Mouse (Mus musculus) neural tube, embryonic 15.5 days (tissue): ENCODE measurements around the gene Gm20388. TPM values are rescaled to one million over a fixed set of nuclear protein-coding genes. Genes with fewer than 3 reads are reported as not detected.
"Not testable (repeated sequence)": the region's sequence is repeated elsewhere in the genome, so short reads cannot be mapped to it uniquely, and the experiment has no call there.

Experiments
- ATAC-seq: fragments of 200-750 bp; cut with Nextera tagmentation; 2 replicates; pipeline ENCODE4 v1.8.0; 2017; ENCODE audit warnings: mild to moderate bottlenecking, moderate TSS enrichment, moderate library complexity; ENCODE audit not compliant: low FRiP score
- H3K27ac ChIP-seq: fragments of 300-500 bp; sonication (generic); replicated peaks from 2 replicates; pipeline ENCODE4 v1.5.1; 2015; ENCODE audit warnings: mild to moderate bottlenecking, inconsistent platforms
- H3K27me3 ChIP-seq: fragments of 300-500 bp; sonication (generic); replicated peaks from 2 replicates; pipeline ENCODE4 v1.6.1; 2015; ENCODE audit warnings: inconsistent platforms
- H3K36me3 ChIP-seq: fragments of 300-500 bp; sonication (generic); 2 replicates; pipeline ENCODE4 v1.6.1; 2015; ENCODE audit warnings: inconsistent platforms
- H3K4me1 ChIP-seq: fragments of 300-500 bp; sonication (generic); 2 replicates; pipeline ENCODE4 v1.6.1; 2015; ENCODE audit warnings: inconsistent platforms
- H3K4me2 ChIP-seq: fragments of 300-500 bp; sonication (generic); 2 replicates; pipeline ENCODE4 v1.6.1; 2015; ENCODE audit warnings: inconsistent platforms, mild to moderate bottlenecking, moderate library complexity
- H3K4me3 ChIP-seq: fragments of 300-500 bp; sonication (generic); replicated peaks from 2 replicates; pipeline ENCODE4 v1.5.1; 2015; ENCODE audit warnings: mild to moderate bottlenecking, inconsistent platforms
- H3K9ac ChIP-seq: fragments of 300-500 bp; sonication (generic); replicated peaks from 2 replicates; pipeline ENCODE4 v1.6.1; 2015; ENCODE audit warnings: mild to moderate bottlenecking, inconsistent platforms
- H3K9me3 ChIP-seq: fragments of 300-500 bp; sonication (generic); replicated peaks from 2 replicates; pipeline ENCODE4 v1.6.1; 2016; ENCODE audit warnings: inconsistent platforms
- WGBS: fragments of 180-500 bp; shearing (Covaris S2); methylation state at CpG from one replicate; pipeline ENCODE4 v1.1.7; 2015; ENCODE audit warnings: mixed read lengths; 5-methylcytosine and 5-hydroxymethylcytosine counted together
- polyA plus RNA-seq: library from polyadenylated mRNA; unstranded; fragments of >200 nt; fragmentation: Nextera tagmentation; extraction: Ambion mirVana; gene quantifications from 2 replicates; pipeline ENCODE4 v1.2.1, GENCODE M21; 2015

Gm20388 gene
- polyA plus RNA-seq, 1 experiment from 2014 or later: not detected

- Histone ChIP-seq H3K9ac (no peak overlapping the region), H3K4me3 (no peak overlapping the region), H3K9me3 (no peaks in the 10 kb centered on the region), H3K4me2 (no peak overlapping the region), H3K27ac (no peak overlapping the region), H3K27me3 (no peaks in the 10 kb centered on the region), H3K36me3 (no peaks in the 10 kb centered on the region), H3K4me1 (peaks cover 52% of the 10 kb centered on the region)
- no peak for ATAC-seq
- WGBS: 61% methylated on average over 2 of the region's 2 CpGs
Observed at GRCm38 (mm10) chr8:123020084-123020483, 3109.4 kb downstream of the Gm20388 start.

DNA sequence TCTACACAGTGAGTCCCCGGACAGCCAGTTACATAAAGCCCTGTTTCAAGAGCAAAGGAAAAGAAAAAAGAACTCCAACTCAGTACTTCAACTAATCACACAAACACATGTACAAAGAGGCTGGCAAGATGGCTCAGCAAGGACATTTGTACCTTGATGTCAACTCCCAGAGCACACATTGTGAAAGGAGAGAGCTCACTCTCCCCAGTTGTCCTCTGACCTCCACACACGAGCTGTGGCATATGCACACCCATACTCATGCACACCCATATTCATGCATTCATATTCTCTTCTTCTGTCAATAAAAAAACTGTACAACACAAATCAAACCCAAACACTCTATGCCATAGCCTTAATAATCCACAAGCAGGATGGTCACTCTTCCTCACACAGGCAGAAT, 3110.2 kb downstream of the Gm20388 start:
- no peak overlapping the region for H3K9ac ChIP-seq
- H3K4me2 ChIP-seq: no peak overlapping the region
- no peaks in the 10 kb centered on the region for H3K36me3 ChIP-seq
- H3K4me1 ChIP-seq: peaks cover 52% of the 10 kb centered on the region
- H3K27ac ChIP-seq: 0 out of 2 replicates have a peak overlapping the region, but pooled peaks have one; percentile 9
- no peaks in the 10 kb centered on the region for H3K9me3 ChIP-seq
- no peak for ATAC-seq
- WGBS: 72% methylated on average over 2 of the region's 2 CpGs
- no peak overlapping the region for H3K4me3 ChIP-seq
- no peaks in the 10 kb centered on the region for H3K27me3 ChIP-seq

DNA sequence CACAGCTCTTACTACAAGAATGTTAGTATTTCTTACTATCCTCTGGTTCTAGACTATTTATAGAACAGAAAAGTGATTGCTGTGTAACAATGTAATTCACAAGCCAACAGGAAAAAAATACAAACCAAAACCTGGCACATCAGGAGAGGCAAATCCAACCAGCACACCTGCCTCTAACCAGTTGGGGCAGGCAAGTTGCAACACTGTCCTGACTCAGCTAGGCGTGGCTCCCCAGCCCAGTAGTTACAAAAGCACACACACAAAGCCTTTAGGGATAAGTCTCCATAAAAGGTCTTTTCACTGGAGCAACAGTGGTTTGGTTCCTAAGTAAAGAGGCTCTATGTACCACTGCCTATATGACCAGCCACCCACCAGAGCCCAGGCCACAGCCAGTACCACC, 3110.6 kb downstream of the Gm20388 start:
- 75% methylated on average over 1 of the region's 1 CpGs for WGBS
- no peak for ATAC-seq

DNA sequence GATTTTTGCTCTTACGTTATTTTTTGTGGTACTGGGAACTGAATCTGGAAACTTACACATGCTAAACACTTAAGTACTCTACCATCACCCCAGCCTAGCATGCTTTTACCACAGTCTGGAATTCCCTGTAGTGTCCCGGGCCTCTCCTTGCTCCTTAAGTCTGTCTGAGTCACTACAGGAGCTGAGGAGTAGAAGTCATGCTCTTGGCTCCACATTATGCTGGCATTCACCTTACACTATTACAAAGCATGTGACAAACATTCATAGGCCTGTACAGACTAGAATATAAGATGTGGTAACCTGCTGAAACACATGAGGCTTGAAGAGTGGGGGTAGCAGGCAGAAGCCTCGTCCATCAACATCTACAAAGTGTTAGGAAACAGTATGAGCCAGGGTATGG, 3112.1 kb downstream of the Gm20388 start:
- no peaks in the 10 kb centered on the region for H3K9me3 ChIP-seq
- H3K4me1 ChIP-seq: peaks cover 41% of the 10 kb centered on the region
- WGBS: 79% methylated on average over 3 of the region's 3 CpGs
- no peak for ATAC-seq
- no peak overlapping the region for H3K9ac ChIP-seq
- H3K27me3 ChIP-seq: no peaks in the 10 kb centered on the region
- no peak overlapping the region for H3K27ac ChIP-seq
- no peaks in the 10 kb centered on the region for H3K36me3 ChIP-seq
- H3K4me3 ChIP-seq: no peak overlapping the region
- H3K4me2 ChIP-seq: no peak overlapping the region

More for the DNA sequence above, 3110.6 kb downstream of the Gm20388 start:
- no peaks in the 10 kb centered on the region for H3K9me3 ChIP-seq
- no peaks in the 10 kb centered on the region for H3K27me3 ChIP-seq
- no peak overlapping the region for H3K4me2 ChIP-seq
- H3K9ac ChIP-seq: no peak overlapping the region
- H3K27ac ChIP-seq: no peak overlapping the region
- H3K36me3 ChIP-seq: no peaks in the 10 kb centered on the region
- H3K4me1 ChIP-seq: peaks cover 54% of the 10 kb centered on the region
- H3K4me3 ChIP-seq: no peak overlapping the region

GRCm38 (mm10) chr8:123024226-123024625, 3113.6 kb downstream of the Gm20388 start:
- Histone ChIP-seq H3K27ac (no peak overlapping the region), H3K36me3 (no peaks in the 10 kb centered on the region), H3K4me2 (no peak overlapping the region), H3K4me3 (no peak overlapping the region), H3K27me3 (no peaks in the 10 kb centered on the region), H3K9ac (no peak overlapping the region), H3K4me1 (peaks cover 28% of the 10 kb centered on the region), H3K9me3 (no peaks in the 10 kb centered on the region)
- ATAC-seq: no peak
- WGBS: 95% methylated on average over 2 of the region's 2 CpGs

- H3K27ac ChIP-seq: no peak overlapping the region
- ATAC-seq: no peak
- no peaks in the 10 kb centered on the region for H3K36me3 ChIP-seq
- no peak overlapping the region for H3K4me3 ChIP-seq
- H3K4me1 ChIP-seq: peaks cover 15% of the 10 kb centered on the region
- H3K27me3 ChIP-seq: no peaks in the 10 kb centered on the region
- H3K9ac ChIP-seq: no peak overlapping the region
- 80% methylated on average over 3 of the region's 3 CpGs for WGBS
- H3K4me2 ChIP-seq: no peak overlapping the region
- no peaks in the 10 kb centered on the region for H3K9me3 ChIP-seq
Observed at GRCm38 (mm10) chr8:123025951-123026351, 3115.3 kb downstream of the Gm20388 start.

GRCm38 (mm10) chr8:123027786-123028185, 3117.1 kb downstream of the Gm20388 start:
- no peak overlapping the region for H3K27ac ChIP-seq
- no peaks in the 10 kb centered on the region for H3K9me3 ChIP-seq
- no peak overlapping the region for H3K4me3 ChIP-seq
- H3K4me2 ChIP-seq: no peak overlapping the region
- no peak overlapping the region for H3K9ac ChIP-seq
- 93% methylated on average over 8 of the region's 8 CpGs for WGBS
- H3K36me3 ChIP-seq: no peaks in the 10 kb centered on the region
- H3K4me1 ChIP-seq: 0 out of 2 replicates have a peak, but pooled peaks cover 13% of the 10 kb centered on the region
- no peak for ATAC-seq
- H3K27me3 ChIP-seq: no peaks in the 10 kb centered on the region

DNA sequence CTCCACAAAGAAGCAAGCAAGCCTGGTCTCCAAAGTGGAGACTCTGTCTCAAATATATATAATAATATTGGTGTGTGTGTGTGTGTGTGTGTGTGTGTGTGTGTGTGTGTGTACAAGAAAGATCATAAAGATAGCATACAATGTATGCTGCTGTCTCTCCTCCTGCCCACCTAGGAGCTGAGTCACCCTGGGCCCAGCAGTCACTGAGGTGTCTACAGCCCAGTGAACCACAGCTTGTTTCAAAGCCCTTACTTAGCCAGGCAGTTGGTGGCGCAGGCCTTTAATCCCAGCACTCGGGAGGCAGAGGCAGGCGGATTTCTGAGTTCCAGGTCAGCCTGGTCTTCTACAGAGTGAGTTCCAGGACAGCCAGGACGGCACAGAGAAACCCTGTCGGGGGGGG, 3119.4 kb downstream of the Gm20388 start:
- 81% methylated on average over 5 of the region's 5 CpGs for WGBS
- ATAC-seq, H3K36me3 ChIP-seq, H3K4me3 ChIP-seq, H3K4me2 ChIP-seq, H3K9me3 ChIP-seq, H3K9ac ChIP-seq, H3K27ac ChIP-seq, H3K27me3 ChIP-seq: not testable (repeated sequence)
- peaks cover 25% of the 10 kb centered on the region for H3K4me1 ChIP-seq

- Histone ChIP-seq H3K27me3 (no peaks in the 10 kb centered on the region), H3K36me3 (no peaks in the 10 kb centered on the region), H3K27ac (no peak overlapping the region), H3K9me3 (no peaks in the 10 kb centered on the region), H3K4me2 (no peak overlapping the region), H3K9ac (no peak overlapping the region), H3K4me3 (no peak overlapping the region), H3K4me1 (peaks cover 25% of the 10 kb centered on the region)
- 90% methylated on average over 7 of the region's 7 CpGs for WGBS
- no peak for ATAC-seq
Observed at GRCm38 (mm10) chr8:123031321-123031978, 3120.8 kb downstream of the Gm20388 start.

- no peak for ATAC-seq
- H3K27me3 ChIP-seq: no peaks in the 10 kb centered on the region
Observed at GRCm38 (mm10) chr8:123032730-123033129, 3122.1 kb downstream of the Gm20388 start.

GRCm38 (mm10) chr8:123033431-123033830, 3122.8 kb downstream of the Gm20388 start:
- Histone ChIP-seq H3K4me2 (no peak overlapping the region), H3K27me3 (no peaks in the 10 kb centered on the region), H3K9ac (no peak overlapping the region), H3K36me3 (no peaks in the 10 kb centered on the region), H3K4me1 (peaks cover 34% of the 10 kb centered on the region), H3K9me3 (no peaks in the 10 kb centered on the region), H3K27ac (no peak overlapping the region), H3K4me3 (no peak overlapping the region)
- ATAC-seq: no peak

More at GRCm38 (mm10) chr8:123032730-123033129, 3122.1 kb downstream of the Gm20388 start:
- Histone ChIP-seq H3K4me3 (no peak overlapping the region), H3K4me1 (peaks cover 30% of the 10 kb centered on the region), H3K9ac (no peak overlapping the region), H3K27ac (no peak overlapping the region), H3K9me3 (no peaks in the 10 kb centered on the region), H3K36me3 (no peaks in the 10 kb centered on the region), H3K4me2 (no peak overlapping the region)

DNA sequence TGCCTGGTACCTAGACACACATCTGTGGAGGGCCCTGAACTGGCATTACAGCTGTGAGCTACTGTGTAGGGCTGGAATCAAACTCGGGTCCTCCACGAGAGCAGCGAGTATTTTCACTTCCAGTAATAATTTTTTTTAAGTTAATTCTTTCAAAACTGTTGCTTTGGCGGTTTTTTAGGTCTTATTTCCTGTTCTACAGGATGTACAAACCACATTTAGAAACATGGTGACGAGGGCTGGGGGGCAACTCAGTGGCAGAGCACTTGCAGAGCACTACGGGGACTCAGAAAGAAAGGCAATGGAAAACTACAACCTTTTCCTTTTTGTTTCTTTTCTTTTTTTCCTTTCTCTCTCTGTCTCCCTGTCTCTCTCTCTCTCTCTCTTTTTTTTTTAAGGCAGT, 3123.5 kb downstream of the Gm20388 start:
- 81% methylated on average over 6 of the region's 6 CpGs for WGBS
- H3K4me1 ChIP-seq: peaks cover 40% of the 10 kb centered on the region

More for the DNA sequence above, 3123.5 kb downstream of the Gm20388 start:
- H3K4me3 ChIP-seq: no peak overlapping the region
- ATAC-seq: no peak
- no peaks in the 10 kb centered on the region for H3K27me3 ChIP-seq
- no peak overlapping the region for H3K27ac ChIP-seq
- H3K36me3 ChIP-seq: no peaks in the 10 kb centered on the region
- H3K4me2 ChIP-seq: no peak overlapping the region
- H3K9me3 ChIP-seq: no peaks in the 10 kb centered on the region
- no peak overlapping the region for H3K9ac ChIP-seq
